Mouse (Mus musculus): Measurements from ENCODE around the gene Eml3.

GRCm38 (mm10) chr19:8982303-8983149 is 53.2 kb downstream of the Eml3 start:
- TF ChIP-seq CTCF (IDR thresholded peaks at IDR 0.05; ENCODE audit: insufficient read depth, low read depth, low read length) (no peak), POLR2A (IDR thresholded peaks at IDR 0.05; ENCODE audit: insufficient read depth, low read depth, low read length) (no peak)

Data from olfactory bulb, adult 2 months (tissue).